Mouse (Mus musculus): Measurements from ENCODE around the gene C2cd5.

The C2cd5 gene

DNA sequence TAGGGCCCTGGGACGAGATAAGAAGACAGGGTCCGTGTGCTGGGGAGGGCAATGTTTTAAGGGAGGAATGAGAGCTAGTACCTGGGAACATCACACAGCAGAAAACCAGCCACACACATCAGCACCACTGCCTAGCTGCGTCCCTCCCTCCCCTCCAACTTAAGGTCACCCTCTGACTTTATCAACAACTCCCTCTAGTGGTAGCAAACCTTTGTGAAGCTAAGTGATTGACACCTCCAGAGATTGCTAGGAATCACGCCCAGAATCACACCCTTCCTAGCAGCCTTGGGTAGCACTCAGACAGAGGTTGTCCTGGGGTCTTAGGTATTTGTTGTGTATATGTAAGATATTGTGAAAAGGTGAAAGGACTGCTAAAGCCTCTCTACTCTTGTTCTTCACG, 79.3 kb downstream of the C2cd5 start:
- peak; percentile 97 for DNase-seq (ENCODE audit: low read depth, low spot score)

DNA sequence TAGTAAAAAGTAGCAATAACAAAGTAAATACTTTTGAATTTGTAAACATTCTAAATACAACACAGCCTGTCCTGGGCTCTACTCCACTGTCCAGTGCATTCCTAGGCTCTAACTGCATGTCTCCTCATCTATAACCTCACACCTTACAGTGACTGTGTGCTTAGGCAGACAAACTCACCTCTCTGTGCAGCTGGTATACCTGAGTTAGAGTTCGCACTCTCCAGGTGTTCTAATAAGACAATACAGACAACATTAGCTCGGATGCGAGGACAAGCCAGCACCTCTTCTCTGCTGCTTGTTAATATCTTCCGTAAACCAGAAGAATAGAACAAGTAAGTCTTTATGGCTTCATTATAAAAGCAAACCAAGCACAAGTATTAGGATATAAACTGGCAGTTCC, 79.8 kb downstream of the C2cd5 start:
- DNase-seq (ENCODE audit: low read depth, low spot score): no peak

DNA sequence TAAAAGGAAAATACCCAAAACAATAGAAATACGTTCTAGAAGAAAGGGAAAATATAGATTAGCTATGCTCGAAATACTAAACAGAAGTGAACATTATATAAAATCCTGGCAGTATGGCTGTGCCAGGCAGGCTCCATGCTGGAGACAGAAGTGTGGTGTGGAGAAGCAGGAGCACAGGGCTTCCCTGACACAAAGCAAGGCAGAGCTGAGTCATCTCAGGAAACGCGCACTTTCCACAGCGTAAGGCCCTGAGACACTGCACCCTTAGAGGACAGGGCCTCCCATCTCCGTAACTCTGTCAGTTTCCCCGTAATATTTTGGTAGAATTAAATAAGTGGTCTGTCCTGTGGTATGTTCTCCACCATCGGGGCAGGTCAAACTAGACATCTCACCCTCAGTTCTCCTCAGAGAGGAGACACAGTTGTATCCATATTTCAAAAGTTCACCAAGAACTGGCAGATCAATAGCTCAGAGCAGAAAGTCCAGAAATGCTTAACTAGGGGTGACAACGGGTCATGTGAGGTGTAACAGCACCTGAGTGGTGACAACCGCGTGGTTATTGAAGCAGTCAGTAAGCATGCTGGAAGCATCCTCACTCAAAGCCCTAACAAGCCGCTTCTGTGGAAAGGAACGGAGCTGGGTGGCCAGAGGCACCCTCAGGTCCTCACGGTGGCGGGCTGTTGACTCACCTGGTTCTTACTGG, 87.3 kb downstream of the C2cd5 start:
- no peak for DNase-seq (ENCODE audit: low read depth, low spot score)

DNA sequence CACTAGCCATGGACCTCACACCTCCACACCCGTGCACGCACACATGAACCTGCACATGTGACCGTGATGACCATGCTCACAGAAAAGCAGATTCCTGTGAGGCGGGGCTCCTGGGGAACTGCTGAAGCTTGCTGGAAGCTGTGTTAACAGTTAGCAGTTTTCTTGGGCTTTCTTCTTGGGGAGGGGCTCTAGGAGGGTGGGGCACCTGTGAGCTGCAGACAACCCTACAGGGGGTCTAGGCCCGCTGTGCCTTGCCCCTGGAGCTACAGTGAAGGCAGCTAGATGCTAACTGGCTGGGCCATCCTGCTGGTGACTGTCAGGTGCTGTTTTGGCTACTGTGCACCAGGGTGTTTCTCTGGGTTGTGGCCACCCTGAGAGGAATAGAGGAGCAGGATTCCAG, 91.1 kb downstream of the C2cd5 start:
- peak; percentile 90 for DNase-seq (ENCODE audit: low read depth, low spot score)

DNA sequence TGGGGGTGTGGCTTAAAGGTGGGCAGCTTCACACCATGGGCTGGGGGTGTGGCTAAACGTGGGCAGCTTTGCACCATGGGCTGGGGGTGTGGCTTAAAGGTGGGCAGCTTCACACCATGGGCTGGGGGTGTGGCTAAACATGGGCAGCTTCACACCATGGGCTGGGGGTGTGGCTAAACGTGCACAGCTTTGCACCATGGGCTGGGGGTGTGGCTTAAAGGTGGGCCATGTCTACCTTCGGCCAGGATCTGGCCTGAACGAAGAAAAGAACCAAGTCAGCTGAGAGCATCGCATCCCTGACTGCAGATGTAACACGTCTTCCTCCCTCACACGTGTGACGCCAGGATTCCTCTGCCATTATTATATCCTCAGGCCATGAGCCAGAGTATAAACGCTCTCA, 94.7 kb downstream of the C2cd5 start:
- peak; percentile 72 for DNase-seq (ENCODE audit: low read depth, low spot score)

DNA sequence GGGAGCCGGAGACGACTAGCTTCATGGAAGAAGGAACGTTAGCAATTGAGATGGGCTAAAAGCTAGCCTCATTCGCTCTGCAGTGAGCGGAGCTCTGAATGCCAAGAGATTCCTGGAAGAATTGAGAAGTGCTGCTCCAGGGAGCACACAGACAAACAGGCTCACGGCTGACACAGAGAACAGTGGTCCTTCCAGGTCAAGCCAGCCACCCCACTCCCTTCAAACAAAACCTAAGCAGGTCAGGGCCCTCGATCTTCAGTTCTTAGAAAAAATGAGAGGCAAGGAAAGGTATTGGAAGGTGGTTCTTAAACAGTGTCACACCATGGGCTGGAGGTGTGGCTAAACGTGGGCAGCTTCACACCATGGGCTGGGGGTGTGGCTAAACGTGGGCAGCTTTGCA, 95.1 kb downstream of the C2cd5 start:
- peak; percentile 70 for DNase-seq (ENCODE audit: low read depth, low spot score)

DNA sequence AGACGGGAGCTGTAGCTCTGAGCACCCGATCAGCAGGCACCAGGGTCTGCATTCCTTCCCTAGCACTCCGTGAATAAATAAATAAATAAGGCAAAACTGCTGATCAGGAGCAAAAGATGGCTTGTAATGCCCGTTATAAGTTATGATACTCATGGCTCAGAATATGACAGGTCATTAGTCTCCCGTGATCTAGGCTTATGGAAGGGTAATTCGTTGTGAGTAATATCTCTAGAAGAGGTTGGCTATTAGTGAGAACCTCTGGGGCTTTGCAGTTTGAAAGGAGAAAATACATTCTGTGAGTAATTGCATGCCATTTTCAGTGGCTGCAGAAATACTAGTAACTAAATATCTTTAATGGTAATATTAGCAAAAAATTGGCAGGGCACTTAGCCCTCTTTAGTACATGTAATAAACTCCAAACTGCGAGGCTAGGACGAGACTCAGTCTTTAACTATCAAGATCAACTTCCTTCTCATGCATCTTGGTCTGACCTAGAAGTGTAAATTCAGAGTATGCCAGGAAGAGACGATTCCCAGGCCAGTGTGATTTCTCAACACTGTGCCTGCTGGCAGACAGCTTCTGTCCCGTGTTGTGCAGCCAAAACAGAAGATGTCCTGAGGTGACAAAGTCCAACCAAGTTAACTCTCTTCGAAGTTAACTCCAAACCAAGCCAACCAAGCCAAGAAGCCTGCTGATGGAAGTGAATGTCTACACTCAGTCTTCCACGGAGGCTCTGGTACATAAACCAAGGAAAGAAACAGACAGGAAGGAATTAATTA, 101.5 kb downstream of the C2cd5 start:
- no peak for DNase-seq (ENCODE audit: low read depth, low spot score)

DNA sequence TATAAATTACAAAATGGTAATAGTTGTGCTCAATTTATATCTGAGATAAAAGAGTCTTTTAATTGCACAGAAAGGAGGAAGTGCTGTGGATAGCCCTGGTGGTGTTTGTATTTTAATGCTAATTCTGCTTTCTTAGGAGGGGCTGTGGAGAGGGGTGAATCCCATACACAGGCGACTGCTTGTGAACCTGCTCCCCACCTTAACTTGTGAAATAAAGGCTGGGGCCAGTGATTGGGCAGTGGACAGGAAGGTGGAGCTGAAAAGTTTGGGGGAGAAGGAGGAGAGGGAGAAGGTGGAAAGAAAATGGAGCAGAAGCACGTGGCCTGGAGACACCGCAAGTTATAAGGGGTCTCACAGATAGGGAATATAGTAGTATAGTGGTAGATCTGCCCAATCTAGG, 103.1 kb downstream of the C2cd5 start:
- no peak for DNase-seq (ENCODE audit: low read depth, low spot score)

DNA sequence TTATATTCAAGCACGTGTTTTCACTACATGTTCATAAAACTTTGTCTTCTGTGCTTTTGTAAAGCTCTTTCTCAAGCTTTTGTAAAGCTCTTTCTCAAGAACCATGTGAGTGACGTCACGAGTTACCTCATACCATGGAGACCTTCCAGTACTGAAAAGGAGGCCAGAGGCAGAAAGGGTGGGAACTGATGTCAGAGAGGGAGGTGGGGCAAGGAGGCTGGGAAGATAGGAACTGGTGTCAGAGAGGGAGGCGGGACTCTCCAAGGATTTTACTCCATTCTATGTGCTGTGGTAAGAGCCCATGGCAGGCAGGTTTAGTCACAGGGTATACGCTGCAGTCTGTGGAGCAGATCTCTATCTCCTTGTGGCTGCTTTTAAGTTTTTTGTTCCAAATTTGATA, 104.4 kb downstream of the C2cd5 start:
- peak; percentile 63 for DNase-seq (ENCODE audit: low read depth, low spot score)

DNA sequence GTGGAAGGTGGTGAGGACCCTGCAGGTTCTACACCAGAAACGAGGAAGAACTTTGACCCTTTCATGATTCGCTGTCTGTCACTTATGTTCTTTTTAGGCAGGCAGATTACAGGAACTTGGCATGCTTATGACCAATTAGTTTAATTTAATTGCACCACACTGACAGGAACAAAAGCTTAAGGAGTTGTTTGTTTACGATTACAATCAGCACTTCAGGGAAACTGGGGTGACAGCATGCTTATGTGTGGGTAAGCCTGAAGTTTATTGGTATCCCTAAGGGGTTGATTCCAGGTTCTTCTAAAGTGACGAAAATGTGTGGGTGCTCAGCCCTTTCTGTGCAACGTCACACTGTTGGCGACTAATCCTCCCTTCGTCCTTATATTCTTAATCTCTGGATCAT, 105.1 kb downstream of the C2cd5 start:
- DNase-seq (ENCODE audit: low read depth, low spot score): no peak

DNA sequence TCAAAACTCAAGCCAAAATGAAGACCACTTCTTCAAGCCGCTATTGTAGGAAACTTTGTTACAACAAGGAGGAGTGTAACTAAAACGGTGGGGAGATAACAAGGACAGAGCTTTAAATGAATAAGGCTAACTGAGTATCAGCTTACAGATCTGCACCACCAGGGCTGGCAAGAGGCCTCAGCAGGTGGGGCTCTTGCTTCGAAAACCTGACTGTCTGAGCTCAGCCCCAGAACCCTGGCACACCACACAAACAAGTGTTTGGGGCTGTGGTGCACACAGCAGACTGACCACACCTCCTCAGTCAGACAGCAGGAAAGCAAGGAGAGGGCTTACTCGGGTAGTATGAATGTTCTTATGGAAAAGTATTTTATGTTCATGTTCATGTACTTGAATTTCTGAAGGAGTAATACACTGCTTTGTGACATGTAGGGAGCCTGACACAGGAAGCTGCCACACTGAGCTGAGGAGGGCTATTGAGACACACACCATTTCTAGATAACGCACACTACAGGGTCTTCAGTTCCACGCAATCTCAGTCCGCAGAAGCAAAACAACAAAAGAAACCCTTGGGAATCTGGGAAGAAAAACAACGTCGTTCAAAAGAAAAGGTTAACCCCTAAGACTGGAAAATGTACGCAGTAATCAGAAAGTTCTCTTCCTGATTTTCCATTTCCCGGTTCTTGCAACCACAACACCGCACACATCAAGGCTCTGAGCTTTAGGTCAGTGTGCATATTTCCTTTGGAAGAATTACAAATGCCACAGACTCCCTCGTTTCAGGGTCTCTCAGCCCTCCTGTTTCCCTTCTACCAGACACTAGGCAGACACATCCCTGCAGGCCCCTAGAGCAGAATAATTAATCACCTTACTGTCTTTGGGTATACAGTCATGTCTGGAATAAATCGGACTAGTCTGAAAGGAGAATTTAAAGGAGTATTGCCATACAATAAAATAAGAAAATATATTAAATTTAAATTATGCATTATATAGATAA, 105.9 kb downstream of the C2cd5 start:
- peak; percentile 46 for DNase-seq (ENCODE audit: low read depth, low spot score)

DNA sequence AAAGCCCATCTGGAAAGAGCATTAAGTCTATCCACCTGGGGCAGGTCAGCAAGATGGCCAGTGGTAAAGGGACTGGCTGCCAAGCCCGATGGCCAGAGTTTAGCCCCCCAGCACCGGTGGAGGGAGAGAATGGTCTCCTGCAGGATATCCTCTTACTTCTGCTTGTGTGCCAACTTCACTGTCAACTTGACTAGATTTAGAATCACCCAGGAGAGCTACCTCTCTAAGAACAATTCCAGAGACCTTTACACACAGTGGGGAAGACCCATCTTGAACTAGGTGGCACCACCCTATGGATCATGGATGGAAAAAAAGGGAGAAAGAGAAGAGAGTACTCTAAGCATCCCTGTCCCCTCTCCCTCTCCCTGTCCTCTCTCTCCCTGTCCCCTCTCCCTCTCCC, 107.0 kb downstream of the C2cd5 start:
- no peak for DNase-seq (ENCODE audit: low read depth, low spot score)

DNA sequence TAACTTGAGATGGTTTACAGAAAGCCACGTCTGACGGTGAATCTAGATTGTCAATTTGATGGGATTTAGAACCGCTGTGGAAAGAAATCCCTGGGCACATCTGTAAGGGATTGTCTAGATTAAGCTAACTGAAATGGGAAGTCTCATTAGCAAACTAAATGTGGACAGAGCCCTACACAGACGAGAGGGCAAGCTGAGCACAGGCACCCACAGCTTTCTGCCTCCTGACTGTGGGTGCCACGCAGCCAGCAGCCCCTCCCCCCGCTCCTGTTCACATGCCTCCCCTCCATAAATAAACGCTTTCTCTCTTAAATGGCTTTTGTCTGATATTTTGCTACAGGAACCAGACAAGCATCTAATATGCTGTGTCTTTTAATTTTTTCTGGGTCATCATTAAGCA, 107.8 kb downstream of the C2cd5 start:
- no peak for DNase-seq (ENCODE audit: low read depth, low spot score)

DNA sequence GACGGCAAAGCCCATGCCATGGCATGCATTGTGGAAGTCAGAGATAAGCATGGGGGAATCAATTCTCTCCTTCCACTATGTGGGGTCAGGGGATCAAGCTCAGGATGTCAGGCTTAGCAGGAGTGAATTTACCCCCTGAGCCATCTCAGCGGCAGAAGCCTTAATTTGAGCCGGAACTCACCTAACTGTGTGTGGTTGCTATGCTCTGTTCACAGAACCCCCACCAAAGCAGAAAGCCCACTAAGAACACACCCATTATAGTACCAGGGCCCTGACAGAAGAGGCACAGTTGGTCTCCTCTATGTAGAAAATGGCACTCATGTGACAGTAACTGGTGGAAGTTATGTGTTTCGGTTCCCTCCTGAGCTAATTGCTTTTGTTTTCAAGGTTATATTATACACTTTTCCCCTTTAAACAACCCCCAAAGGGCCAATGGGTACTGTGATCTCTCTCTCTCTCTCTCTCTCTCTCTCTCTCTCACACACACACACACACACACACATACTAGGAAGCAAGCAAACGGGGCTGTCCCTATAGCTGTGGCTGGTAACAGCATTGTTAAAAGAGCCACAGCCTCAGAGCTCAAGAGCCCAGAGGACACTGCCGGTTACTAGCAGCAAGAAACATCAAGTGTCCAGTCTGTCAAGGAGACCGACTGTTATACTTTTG, 108.4 kb downstream of the C2cd5 start:
- DNase-seq (ENCODE audit: low read depth, low spot score): no peak

DNA sequence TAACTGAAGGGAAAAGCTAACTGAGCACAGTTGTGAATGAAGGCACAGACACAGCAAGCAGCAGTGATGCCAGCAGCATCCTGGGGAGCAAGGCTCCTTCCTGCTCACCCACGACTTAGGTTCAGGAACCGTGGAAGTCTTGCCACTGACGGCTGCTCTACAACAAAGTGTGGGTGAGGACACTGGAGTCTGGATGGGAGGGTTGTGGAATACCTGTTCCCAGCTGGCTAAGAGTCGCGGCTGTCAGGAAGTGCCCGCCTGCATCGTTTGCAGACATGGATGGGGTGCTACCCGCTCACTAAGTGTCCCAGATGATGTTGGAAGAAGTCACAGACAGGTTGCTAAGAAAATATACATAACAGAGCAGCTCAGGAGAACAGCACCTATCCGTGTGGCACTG, 109.4 kb downstream of the C2cd5 start:
- no peak for DNase-seq (ENCODE audit: low read depth, low spot score)

DNA sequence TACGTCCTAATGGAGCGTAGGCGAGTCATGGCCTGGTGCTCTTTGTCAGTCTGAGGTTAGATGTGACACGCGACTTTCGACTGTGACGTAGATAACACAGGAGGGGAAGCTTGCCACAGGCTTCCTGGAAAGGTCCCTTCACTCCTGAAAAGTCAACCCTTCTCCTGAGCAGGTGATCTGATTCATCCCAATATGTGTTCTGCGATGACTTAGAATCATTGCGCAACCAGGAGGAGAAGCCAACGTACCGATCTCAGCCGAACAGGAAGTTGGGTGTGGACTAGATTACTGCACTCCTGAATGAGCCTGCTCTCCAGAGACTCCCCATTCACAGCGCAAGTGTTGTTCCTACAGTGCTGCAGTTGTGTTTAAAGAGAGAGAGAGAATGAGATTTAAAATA, 110.4 kb downstream of the C2cd5 start:
- DNase-seq (ENCODE audit: low read depth, low spot score): peak; percentile 53

DNA sequence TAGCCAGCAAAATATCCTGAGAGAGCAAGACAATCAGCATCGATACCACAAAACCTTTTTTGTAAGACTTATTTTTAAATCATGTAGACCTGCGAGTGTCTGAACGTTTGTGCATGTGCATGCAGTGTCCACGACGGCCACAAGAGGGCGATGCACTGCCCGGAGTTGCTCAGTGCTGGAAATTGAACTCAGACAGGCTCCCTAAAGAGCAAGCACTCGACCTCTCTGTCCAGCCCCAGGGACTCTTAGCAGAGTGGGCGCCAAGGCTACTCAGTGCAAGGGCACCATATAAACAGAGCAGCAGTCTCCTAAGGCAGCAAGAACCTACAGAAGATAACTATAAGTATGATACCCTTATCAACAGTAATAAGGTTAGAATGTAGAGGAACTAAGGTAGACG, 111.2 kb downstream of the C2cd5 start:
- DNase-seq (ENCODE audit: low read depth, low spot score): peak; percentile 87

DNA sequence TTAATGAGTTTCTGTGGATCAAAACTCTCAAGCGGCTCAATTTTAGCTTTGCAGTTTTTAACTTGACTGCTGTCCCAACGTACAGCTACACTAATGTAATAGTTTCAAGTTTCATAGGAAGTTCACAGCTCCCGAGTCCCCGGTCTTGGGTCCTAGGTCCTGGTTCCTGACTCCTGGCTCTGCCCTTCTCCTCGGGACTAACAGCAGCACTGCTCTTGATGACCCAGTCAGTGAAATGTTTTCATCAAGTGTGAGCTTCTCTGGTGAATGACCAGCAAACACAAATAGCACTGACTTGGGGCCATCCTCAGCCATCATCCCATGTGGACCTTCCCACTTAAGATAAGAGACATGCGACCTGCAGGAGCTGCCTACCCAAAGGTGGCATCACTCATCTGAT, 111.7 kb downstream of the C2cd5 start:
- no peak for DNase-seq (ENCODE audit: low read depth, low spot score)

DNA sequence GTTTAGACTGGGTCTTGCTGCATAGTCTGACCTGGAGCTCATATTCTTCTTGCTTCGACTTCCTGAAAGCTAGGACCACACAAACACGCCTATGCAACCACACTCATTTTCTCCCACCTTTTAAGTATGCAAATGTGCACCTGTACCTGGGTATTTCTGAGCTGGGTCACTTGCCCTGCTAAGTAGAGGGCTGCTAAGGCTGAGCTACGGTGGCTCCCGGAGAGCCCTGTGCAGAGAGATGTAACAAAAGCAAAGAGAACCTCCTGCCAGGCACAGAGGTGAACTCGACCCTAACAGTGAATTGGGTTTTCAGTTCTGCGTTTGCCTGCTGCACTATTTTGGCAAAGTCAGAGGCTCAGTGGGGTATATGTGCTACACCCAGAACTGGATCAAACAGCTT, 112.3 kb downstream of the C2cd5 start:
- no peak for DNase-seq (ENCODE audit: low read depth, low spot score)

DNA sequence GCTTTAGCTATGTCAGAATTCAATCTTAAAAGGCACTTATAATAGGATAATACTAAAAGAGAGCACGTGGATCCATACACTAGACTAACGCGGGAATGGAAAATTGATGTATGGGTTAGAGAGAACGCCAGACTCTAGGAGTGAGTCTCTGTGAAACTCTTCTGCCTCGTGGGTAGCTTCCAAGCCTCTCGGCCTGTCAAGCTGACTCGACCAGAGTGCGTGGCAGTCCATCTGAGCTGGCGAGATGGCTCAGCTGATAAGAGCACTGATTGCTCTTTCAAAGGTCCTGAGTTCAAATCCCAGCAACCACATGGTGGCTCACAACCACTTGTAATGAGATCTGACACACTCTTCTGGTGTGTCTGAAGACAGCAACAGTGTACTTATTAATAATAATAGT, 113.2 kb downstream of the C2cd5 start:
- peak; percentile 54 for DNase-seq (ENCODE audit: low read depth, low spot score)

DNA sequence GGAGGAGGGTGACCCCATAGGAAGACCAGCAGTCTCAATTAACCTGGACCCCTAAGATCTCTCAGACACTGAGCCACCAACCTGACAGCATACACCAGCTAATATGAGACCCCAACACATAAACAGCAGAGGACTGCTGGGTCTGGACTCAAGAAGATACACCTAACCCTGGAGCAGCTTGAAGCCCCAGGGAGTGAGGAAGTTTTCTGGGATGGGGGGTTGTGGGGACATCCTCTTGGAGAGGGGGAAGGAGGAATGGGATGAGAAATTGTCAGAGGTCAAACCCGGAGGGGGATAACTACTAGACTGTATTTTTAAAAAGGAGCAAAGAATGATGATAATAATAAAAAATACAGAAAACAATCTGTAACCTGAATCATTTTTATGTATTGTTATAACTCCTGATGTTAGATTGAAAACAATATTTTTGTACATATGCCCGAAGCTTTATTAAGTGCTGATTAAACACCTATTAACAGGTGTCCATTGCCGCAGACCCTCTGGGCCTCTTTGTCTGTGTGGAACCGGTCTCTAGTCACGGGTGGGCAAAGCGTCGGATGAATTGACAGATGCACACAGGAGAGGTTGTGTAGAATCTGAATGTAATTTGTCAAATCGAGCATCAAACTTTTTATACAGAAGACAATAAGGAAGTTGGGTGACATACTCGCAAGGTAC, 114.2 kb downstream of the C2cd5 start:
- peak; percentile 61 for DNase-seq (ENCODE audit: low read depth, low spot score)
